Mouse (Mus musculus): ENCODE measurements around the gene Gm45837. TPM values are rescaled to one million over a fixed set of nuclear protein-coding genes. Genes with fewer than 3 reads are reported as not detected.

Gm45837 gene
- polyA plus RNA-seq, 1 experiment from 2014 or later = 2.1 TPM

DNA sequence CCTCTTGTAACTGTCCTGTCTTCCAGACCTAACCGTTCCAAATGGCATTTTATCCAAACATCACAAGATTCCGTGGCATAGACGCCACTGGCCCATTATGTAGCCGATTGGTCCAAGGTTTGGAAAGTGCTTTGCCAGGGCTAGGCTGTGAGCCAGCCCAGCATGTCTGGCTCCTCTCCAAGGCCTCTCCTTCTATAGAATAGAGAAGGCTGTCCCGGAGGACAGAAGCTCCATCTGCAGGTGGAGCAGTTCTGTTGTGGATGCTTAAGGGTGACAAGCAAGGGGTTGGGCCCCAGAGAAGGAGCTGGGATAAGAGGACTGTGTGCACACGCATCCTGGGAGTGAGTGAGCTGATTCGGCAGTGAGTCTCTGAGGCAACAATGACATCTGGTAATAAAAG is 103.0 kb downstream of the Gm45837 start:
- Histone ChIP-seq H3K36me3 (no peaks in the 10 kb centered on the region), H3K27ac (no peak overlapping the region), H3K9me3 (no peaks in the 10 kb centered on the region), H3K4me3 (no peak overlapping the region), H3K4me1 (no peaks in the 10 kb centered on the region), H3K4me2 (no peak overlapping the region), H3K9ac (no peak overlapping the region), H3K27me3 (no peaks in the 10 kb centered on the region)
- no peak for ATAC-seq (ENCODE audit: insufficient number of reproducible peaks, insufficient read depth, low FRiP score, low TSS enrichment, low read depth)
- WGBS = 76% methylated on average over 7 of the region's 7 CpGs

DNA sequence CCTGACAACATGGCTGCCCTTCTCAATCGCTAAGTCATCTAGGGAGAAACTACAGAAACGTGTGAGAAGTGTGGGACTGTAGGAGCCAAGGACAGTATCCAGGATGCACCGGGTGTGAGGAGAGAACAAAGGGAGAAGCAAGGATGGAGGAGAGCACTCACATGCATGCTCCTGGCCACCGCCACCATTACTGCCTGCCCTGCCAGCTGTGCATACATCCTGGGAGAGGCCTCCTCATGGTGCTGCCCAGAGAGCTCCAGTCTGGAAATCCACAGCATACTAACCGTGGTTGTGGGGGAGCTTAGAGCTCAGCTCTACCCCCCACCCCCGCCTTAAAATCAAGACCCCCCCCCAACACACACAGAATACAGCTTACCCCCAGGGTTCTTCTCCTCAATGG is 104.1 kb downstream of the Gm45837 start:
- Histone ChIP-seq H3K4me2 (no peak overlapping the region), H3K9me3 (no peaks in the 10 kb centered on the region), H3K4me1 (no peaks in the 10 kb centered on the region), H3K27ac (no peak overlapping the region), H3K9ac (no peak overlapping the region), H3K36me3 (no peaks in the 10 kb centered on the region), H3K4me3 (no peak overlapping the region), H3K27me3 (no peaks in the 10 kb centered on the region)
- WGBS = 76% methylated on average over 6 of the region's 6 CpGs
- ATAC-seq (ENCODE audit: insufficient number of reproducible peaks, insufficient read depth, low FRiP score, low TSS enrichment, low read depth) = no peak

DNA sequence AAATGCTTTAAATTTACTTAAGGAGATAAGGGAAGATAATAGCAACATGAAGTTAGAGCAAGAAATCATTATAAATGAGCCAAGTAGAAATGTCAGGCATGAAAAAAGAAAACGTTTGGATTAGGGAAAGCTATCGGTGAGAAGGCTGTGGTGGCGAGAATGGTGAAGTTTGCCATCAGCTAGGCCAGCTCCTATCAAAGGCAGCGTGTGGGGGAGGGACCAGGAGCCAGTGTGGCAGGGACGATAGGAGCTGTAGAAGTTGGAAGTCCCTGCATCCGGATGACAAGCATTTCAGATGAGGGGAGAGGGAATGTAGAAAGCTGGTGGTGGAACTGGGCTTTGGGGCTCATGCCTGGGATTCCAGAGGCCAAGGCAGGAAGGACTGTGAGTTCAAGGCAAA is 104.6 kb downstream of the Gm45837 start:
- no peak for ATAC-seq (ENCODE audit: insufficient number of reproducible peaks, insufficient read depth, low FRiP score, low TSS enrichment, low read depth)
- WGBS = 52% methylated on average over 6 of the region's 6 CpGs

DNA sequence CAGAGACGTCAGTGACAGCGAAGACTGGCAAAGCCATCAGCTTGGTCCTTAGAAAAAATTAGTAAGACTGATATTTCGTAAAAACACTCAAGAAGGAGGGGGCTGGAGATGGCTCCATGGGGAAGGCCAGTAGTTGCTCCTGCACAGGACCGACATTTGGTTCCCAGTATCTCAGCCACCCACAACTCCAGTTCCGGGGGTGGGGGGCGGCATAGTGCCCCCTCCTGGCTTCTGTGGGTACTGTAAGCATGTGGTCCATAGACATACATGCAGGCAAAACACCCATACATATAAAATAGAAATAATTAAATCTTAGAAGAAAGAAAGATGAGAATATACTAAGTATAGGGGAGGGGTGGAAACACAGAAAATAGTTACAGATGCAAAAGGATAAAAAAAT is 105.8 kb downstream of the Gm45837 start:
- ATAC-seq (ENCODE audit: insufficient number of reproducible peaks, insufficient read depth, low FRiP score, low TSS enrichment, low read depth) = no peak
- Histone ChIP-seq H3K36me3 (no peaks in the 10 kb centered on the region), H3K9ac (no peak overlapping the region), H3K9me3 (no peaks in the 10 kb centered on the region), H3K4me3 (no peak overlapping the region), H3K4me2 (no peak overlapping the region), H3K4me1 (no peaks in the 10 kb centered on the region), H3K27me3 (peaks cover 6% of the 10 kb centered on the region; the same call in 1 of the 2 replicates), H3K27ac (no peak overlapping the region)
- WGBS = 64% methylated on average over 6 of the region's 6 CpGs

More for the DNA sequence above, 104.6 kb downstream of the Gm45837 start:
- no peak overlapping the region for H3K9ac ChIP-seq
- no peaks in the 10 kb centered on the region for H3K9me3 ChIP-seq
- peaks cover 5% of the 10 kb centered on the region; the same call in 1 of the 2 replicates for H3K27me3 ChIP-seq
- H3K4me1 ChIP-seq = no peaks in the 10 kb centered on the region
- H3K36me3 ChIP-seq = no peaks in the 10 kb centered on the region
- H3K27ac ChIP-seq = no peak overlapping the region
- no peak overlapping the region for H3K4me2 ChIP-seq
- no peak overlapping the region for H3K4me3 ChIP-seq

DNA sequence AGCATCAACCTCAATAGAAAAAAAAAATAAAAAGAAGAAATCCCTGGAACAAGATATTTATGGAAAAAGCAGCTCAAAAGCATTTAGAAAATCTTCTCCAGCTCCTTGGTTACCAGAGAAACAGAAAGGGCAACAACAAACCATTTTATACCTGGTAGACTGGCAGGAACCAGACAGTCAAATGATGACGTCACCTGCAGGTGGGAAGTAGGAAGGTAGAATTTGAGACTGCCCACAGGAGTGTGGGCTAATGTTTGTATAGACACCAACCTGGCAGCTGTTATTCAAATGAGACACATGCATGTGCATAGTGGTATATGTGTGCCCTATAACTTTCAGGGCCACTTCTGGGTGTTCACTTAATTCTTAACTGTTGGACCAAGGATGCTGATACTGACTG is 111.0 kb downstream of the Gm45837 start:
- Histone ChIP-seq H3K4me2 (no peak overlapping the region), H3K9ac (no peak overlapping the region), H3K27me3 (peaks cover 6% of the 10 kb centered on the region; the same call in 1 of the 2 replicates), H3K27ac (no peak overlapping the region), H3K4me3 (no peak overlapping the region), H3K36me3 (no peaks in the 10 kb centered on the region), H3K9me3 (no peaks in the 10 kb centered on the region), H3K4me1 (no peaks in the 10 kb centered on the region)
- 66% methylated on average over 1 of the region's 1 CpGs for WGBS
- no peak for ATAC-seq (ENCODE audit: insufficient number of reproducible peaks, insufficient read depth, low FRiP score, low TSS enrichment, low read depth)

DNA sequence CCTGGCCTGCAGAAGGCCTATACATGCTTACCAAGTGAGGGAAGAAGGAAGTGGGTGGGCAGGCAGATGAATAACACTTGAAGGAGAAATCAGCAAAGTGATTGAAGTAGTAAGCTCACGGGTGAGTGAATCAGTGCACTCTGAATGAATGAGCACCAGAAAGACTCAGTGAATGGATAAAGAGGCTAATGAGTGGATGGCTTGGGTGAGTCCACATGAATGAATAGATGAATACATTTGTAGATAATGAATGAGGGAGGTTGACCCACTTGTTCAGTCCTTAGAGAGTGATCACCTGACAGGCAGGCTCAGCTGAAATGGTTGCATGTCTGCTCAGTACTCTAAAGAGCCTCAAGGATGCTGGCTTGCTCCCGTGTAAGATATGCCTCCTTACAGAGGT is 112.5 kb downstream of the Gm45837 start:
- Histone ChIP-seq H3K4me2 (no peak overlapping the region), H3K27ac (no peak overlapping the region), H3K9me3 (no peaks in the 10 kb centered on the region), H3K4me3 (no peak overlapping the region), H3K4me1 (no peaks in the 10 kb centered on the region), H3K9ac (no peak overlapping the region), H3K36me3 (no peaks in the 10 kb centered on the region), H3K27me3 (peaks cover 6% of the 10 kb centered on the region; the same call in 1 of the 2 replicates)
- no peak for ATAC-seq (ENCODE audit: insufficient number of reproducible peaks, insufficient read depth, low FRiP score, low TSS enrichment, low read depth)
- WGBS = 80% methylated on average over 2 of the region's 2 CpGs

DNA sequence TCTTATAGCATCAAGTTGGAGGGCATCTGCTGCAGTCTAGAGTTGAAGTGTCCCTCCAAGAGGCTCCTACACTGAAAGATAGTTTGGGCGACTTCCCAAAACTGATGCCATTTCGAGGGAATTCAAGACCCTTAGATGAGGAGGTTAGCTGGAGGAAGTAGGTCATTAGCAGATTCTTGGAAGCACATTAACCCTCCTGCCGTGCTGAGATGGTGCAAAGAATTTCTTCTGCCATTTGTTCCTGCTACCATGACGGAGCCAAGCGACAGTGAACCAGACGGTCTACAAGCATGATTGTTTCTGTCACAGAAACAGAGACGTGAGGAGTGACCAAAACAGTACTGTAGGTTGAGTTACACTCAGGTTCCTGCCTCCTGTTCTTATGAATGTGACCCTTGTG is 115.8 kb downstream of the Gm45837 start:
- H3K27me3 ChIP-seq = no peaks in the 10 kb centered on the region
- no peaks in the 10 kb centered on the region for H3K4me1 ChIP-seq
- ATAC-seq (ENCODE audit: insufficient number of reproducible peaks, insufficient read depth, low FRiP score, low TSS enrichment, low read depth) = no peak
- H3K4me2 ChIP-seq = no peak overlapping the region
- no peaks in the 10 kb centered on the region for H3K9me3 ChIP-seq
- no peak overlapping the region for H3K9ac ChIP-seq
- H3K4me3 ChIP-seq = no peak overlapping the region
- WGBS = 60% methylated on average over 7 of the region's 7 CpGs
- no peak overlapping the region for H3K27ac ChIP-seq
- no peaks in the 10 kb centered on the region for H3K36me3 ChIP-seq

DNA sequence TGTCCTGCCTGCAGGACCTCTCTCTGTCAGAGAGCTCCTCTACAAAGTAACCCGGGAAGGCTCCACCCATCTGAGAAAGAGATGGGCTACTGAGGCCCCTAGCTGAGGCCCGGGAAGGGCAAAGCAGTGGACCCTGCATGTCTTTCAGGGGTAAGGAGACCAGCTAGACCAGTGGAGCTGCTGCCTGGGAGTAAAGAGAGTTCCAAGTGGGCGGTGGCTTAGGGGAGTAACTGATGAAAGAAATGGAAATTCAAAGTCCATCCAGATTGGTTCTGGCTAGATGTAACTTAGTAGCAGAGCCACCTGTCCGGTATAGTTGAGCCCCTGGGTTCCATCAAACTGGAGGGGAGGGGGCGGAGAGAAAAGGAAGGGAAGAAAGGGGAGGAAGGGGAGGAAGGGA is 123.7 kb downstream of the Gm45837 start:
- H3K4me3 ChIP-seq = no peak overlapping the region
- H3K36me3 ChIP-seq = no peaks in the 10 kb centered on the region
- H3K27ac ChIP-seq = no peak overlapping the region
- no peaks in the 10 kb centered on the region for H3K4me1 ChIP-seq
- no peak overlapping the region for H3K4me2 ChIP-seq
- 31% methylated on average over 5 of the region's 5 CpGs for WGBS
- no peaks in the 10 kb centered on the region for H3K27me3 ChIP-seq
- H3K9me3 ChIP-seq = no peaks in the 10 kb centered on the region
- ATAC-seq (ENCODE audit: insufficient number of reproducible peaks, insufficient read depth, low FRiP score, low TSS enrichment, low read depth) = no peak
- no peak overlapping the region for H3K9ac ChIP-seq

DNA sequence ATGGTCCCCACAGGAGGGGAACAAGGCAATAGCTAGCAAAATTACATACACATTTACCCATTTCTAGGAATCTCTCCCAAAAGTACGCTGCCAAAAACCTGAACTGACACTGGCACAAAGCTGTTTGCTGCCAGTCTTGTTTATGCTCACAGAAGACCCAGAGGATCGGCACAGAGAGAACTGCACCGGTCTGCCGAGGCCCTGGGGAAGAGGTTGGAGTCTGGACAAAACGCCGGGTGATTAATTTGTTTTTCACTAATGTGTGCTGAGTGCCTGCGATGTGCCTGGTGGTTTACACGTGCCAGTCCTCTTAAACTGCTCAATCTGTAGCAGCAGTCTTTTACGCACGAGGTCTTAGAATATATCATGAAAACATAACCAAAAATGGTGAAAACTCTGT is 124.4 kb downstream of the Gm45837 start:
- H3K4me1 ChIP-seq = no peaks in the 10 kb centered on the region
- no peak for ATAC-seq (ENCODE audit: insufficient number of reproducible peaks, insufficient read depth, low FRiP score, low TSS enrichment, low read depth)
- WGBS = 76% methylated on average over 10 of the region's 10 CpGs
- H3K9ac ChIP-seq = no peak overlapping the region
- H3K4me2 ChIP-seq = no peak overlapping the region
- H3K9me3 ChIP-seq = no peaks in the 10 kb centered on the region
- H3K36me3 ChIP-seq = no peaks in the 10 kb centered on the region
- H3K4me3 ChIP-seq = no peak overlapping the region
- H3K27ac ChIP-seq = no peak overlapping the region
- no peaks in the 10 kb centered on the region for H3K27me3 ChIP-seq

DNA sequence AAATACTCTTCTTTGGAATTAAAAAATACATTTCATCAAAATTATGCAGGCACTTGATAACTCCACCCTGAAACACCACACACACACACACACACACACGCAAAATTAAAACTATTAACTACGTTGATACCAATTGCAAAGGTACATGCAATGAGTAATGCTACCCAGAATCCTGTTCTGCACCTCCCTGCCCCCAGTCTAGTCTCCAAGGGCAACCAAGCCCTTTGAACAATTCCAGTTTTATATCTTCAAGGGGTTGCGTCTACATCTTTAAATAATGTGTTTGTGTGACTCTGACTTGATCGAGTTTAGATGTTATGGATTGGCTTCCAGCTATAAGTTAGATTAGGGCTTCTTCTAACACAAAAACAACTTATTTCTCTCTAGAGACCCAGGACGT is 124.8 kb downstream of the Gm45837 start:
- no peak overlapping the region for H3K4me2 ChIP-seq
- ATAC-seq (ENCODE audit: insufficient number of reproducible peaks, insufficient read depth, low FRiP score, low TSS enrichment, low read depth) = no peak
- WGBS = 73% methylated on average over 5 of the region's 5 CpGs
- H3K4me1 ChIP-seq = no peaks in the 10 kb centered on the region
- H3K27me3 ChIP-seq = no peaks in the 10 kb centered on the region
- H3K4me3 ChIP-seq = no peak overlapping the region
- H3K9ac ChIP-seq = no peak overlapping the region
- H3K9me3 ChIP-seq = no peaks in the 10 kb centered on the region
- H3K36me3 ChIP-seq = no peaks in the 10 kb centered on the region
- no peak overlapping the region for H3K27ac ChIP-seq

DNA sequence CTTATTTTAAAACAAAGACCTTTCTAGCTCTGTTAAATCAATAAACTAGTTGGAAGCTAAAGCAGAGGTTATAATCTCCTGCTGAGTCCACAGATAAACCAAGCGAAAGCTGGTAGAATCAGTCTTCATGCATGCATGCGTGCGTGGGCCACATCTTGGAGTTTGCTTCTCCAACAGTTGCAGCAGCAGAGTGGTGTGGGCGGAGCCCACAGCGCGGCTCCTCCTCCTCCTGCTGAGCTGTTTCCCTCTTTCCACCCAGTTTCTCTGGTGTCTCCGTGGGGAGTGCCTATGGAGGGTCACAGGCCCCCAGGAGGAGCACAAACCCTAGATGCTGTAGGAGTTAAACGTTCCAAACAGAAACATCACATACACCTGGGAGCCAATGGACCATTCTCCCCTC is 126.9 kb downstream of the Gm45837 start:
- no peak overlapping the region for H3K4me2 ChIP-seq
- H3K4me3 ChIP-seq = no peak overlapping the region
- ATAC-seq (ENCODE audit: insufficient number of reproducible peaks, insufficient read depth, low FRiP score, low TSS enrichment, low read depth) = no peak
- H3K9me3 ChIP-seq = no peaks in the 10 kb centered on the region
- no peak overlapping the region for H3K27ac ChIP-seq
- no peaks in the 10 kb centered on the region for H3K4me1 ChIP-seq
- H3K36me3 ChIP-seq = no peaks in the 10 kb centered on the region
- WGBS = 51% methylated on average over 8 of the region's 8 CpGs
- no peaks in the 10 kb centered on the region for H3K27me3 ChIP-seq
- no peak overlapping the region for H3K9ac ChIP-seq

DNA sequence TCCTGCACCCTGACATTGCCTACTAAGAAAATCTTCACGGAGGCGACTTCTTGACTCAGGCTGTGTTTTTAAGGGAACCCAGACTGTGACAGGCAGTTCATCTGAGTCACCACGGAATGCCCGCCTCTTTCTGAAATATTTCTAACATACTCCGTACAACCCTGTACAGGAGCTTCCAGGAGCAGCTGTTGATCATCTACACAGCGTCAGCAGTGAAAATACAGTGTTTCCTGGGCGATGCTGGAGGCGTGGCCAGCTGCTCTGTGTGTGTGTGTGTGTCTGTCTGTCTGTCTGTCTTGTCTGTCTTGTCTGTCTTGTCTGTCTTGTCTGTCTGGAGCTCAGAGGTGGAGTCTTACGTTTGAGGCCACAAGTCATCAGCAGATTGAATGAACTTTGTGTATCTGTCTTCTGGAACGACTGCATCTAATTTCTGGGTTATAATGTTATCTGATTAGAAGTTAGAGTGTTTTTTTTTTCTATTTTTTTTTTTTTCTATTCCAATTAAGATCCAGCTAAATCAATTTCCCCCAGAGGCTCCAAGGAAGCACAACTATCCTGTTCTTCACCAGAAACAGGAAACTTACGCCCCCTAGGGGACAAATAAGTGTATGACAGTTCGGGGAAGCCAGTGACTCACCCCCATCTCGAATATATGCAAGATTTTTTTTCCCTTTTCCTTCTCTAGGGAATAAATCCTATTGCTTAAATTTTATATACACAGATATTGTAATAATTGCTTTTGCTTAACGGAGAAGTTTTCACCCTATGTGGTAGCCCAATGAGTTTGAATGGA is 127.7 kb downstream of the Gm45837 start:
- 49% methylated on average over 14 of the region's 14 CpGs for WGBS
- H3K4me2 ChIP-seq = no peak overlapping the region

More for the DNA sequence above, 127.7 kb downstream of the Gm45837 start:
- Histone ChIP-seq H3K4me3 (no peak overlapping the region), H3K9ac (no peak overlapping the region), H3K27ac (no peak overlapping the region), H3K36me3 (no peaks in the 10 kb centered on the region), H3K9me3 (no peaks in the 10 kb centered on the region), H3K27me3 (no peaks in the 10 kb centered on the region), H3K4me1 (no peaks in the 10 kb centered on the region)
- no peak for ATAC-seq (ENCODE audit: insufficient number of reproducible peaks, insufficient read depth, low FRiP score, low TSS enrichment, low read depth)
